Mouse (Mus musculus): ENCODE results near the gene Impad1. TPM values are rescaled to one million over a fixed set of nuclear protein-coding genes. Genes with fewer than 3 reads are reported as not detected.

The Impad1 gene
- polyA plus RNA-seq (2021; fragmentation: Nextera tagmentation) = 10.8 and 11.8 TPM in 2 replicates
- long read RNA-seq, experiment 1, full-length matches to known transcripts = 27 of 62 reads
- long read RNA-seq, experiment 1, partial matches to known transcripts = 4 of 62 reads
- long read RNA-seq, experiment 1, other reads (novel, unspliced or antisense) = 31 of 62 reads
- long read RNA-seq, experiment 2, full-length matches to known transcripts = 2 of 37 reads
- long read RNA-seq, experiment 2, partial matches to known transcripts = 0 of 37 reads
- long read RNA-seq, experiment 2, other reads (novel, unspliced or antisense) = 35 of 37 reads

GRCm38 (mm10) chr4:4792992-4793834 is at the start of gene Impad1:
Gene Impad1 (minus strand): TSS chr4:4793355.

Measured in left cerebral cortex, adult 6 months (tissue).